Mouse (Mus musculus): ENCODE measurements around the gene Olfr243.

DNA sequence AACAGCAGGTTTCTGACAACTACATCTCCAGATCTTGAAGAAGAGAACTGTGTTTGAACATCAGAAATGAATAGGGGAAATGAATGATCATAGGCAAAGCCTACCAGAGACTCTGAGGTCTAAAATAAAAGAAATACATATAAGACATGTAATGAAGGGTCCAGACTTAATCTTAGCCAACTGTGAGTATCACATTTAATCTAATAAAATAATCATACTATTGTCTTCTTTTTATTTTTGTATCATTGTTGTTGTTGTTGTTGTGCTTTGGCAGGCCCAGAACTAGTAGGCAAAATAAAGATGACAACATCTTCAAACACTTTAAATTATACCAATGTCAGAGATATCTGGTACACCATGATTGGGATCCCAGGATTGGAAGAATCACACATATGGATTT lies 32.1 kb upstream of the Olfr243 start, which contains the start of gene Olfr625-ps1:
- TF ChIP-seq CTCF (IDR thresholded peaks at IDR 0.05; ENCODE audit: control insufficient read depth, insufficient read depth, insufficient read length) (no peak), USF1 (IDR thresholded peaks at IDR 0.05; ENCODE audit: low read depth) (no peak), MYOG (IDR thresholded peaks at IDR 0.05; ENCODE audit: control insufficient read depth, extremely low read depth, insufficient read length) (no peak), FOSL1 (IDR thresholded peaks at IDR 0.05; ENCODE audit: insufficient read depth, low read length, poor library complexity, severe bottlenecking) (no peak), CEBPB (IDR thresholded peaks at IDR 0.05; ENCODE audit: low read depth) (no peak), MAX (IDR thresholded peaks at IDR 0.05) (no peak), MYOD1 (IDR thresholded peaks at IDR 0.05; ENCODE audit: control insufficient read depth, insufficient read length, low read depth) (no peak)
